Mouse (Mus musculus): ENCODE data around the gene Zfyve19. TPM values are rescaled to one million over a fixed set of nuclear protein-coding genes. Genes with fewer than 3 reads are reported as not detected.

Zfyve19 gene
- polyA plus RNA-seq, 1 experiment from 2014 or later = 52.7 TPM

- H3K27me3 ChIP-seq = no peaks in the 10 kb centered on the region
- H3K4me1 ChIP-seq = peaks cover 25% of the 10 kb centered on the region
- H3K4me3 ChIP-seq = no peak overlapping the region
- WGBS = 52% methylated on average over 1 of the region's 1 CpGs
- ATAC-seq (ENCODE audit: insufficient number of reproducible peaks, low FRiP score, low TSS enrichment, low read depth) = no peak
- H3K4me2 ChIP-seq = no peak overlapping the region
- no peak overlapping the region for H3K9ac ChIP-seq
- no peaks in the 10 kb centered on the region for H3K9me3 ChIP-seq
- H3K36me3 ChIP-seq = no peaks in the 10 kb centered on the region
- H3K27ac ChIP-seq = no peak overlapping the region
Observed at GRCm38 (mm10) chr2:119198049-119198448, 10.4 kb upstream of the Zfyve19 start.

- H3K36me3 ChIP-seq = no peaks in the 10 kb centered on the region
- H3K4me2 ChIP-seq = no peak overlapping the region
- ATAC-seq (ENCODE audit: insufficient number of reproducible peaks, low FRiP score, low TSS enrichment, low read depth) = no peak
- peaks cover 25% of the 10 kb centered on the region for H3K4me1 ChIP-seq
- no peaks in the 10 kb centered on the region for H3K9me3 ChIP-seq
- no peaks in the 10 kb centered on the region for H3K27me3 ChIP-seq
- 0 out of 2 replicates have a peak overlapping the region, but pooled peaks have one; percentile 19 for H3K27ac ChIP-seq
- no peak overlapping the region for H3K4me3 ChIP-seq
- 39% methylated on average over 3 of the region's 3 CpGs for WGBS
- H3K9ac ChIP-seq = no peak overlapping the region
Observed at GRCm38 (mm10) chr2:119198934-119199333, 9.5 kb upstream of the Zfyve19 start.

- Histone ChIP-seq H3K4me2 (no peak overlapping the region), H3K27ac (peak overlapping the region; percentile 57), H3K36me3 (no peaks in the 10 kb centered on the region), H3K9ac (no peak overlapping the region), H3K4me1 (peaks cover 17% of the 10 kb centered on the region), H3K4me3 (no peak overlapping the region), H3K9me3 (no peaks in the 10 kb centered on the region), H3K27me3 (no peaks in the 10 kb centered on the region)
- WGBS = 47% methylated on average over 5 of the region's 5 CpGs
- no peak for ATAC-seq (ENCODE audit: insufficient number of reproducible peaks, low FRiP score, low TSS enrichment, low read depth)
Observed at GRCm38 (mm10) chr2:119202914-119203453, 5.4 kb upstream of the Zfyve19 start.

GRCm38 (mm10) chr2:119203871-119204460, 4.5 kb upstream of the Zfyve19 start:
- H3K27me3 ChIP-seq = no peaks in the 10 kb centered on the region
- WGBS = 65% methylated on average over 4 of the region's 4 CpGs
- H3K27ac ChIP-seq = no peak overlapping the region

GRCm38 (mm10) chr2:119207961-119208343, 465 bp upstream of the Zfyve19 start:
- Histone ChIP-seq H3K9ac (peak overlapping the region; percentile 48), H3K36me3 (peaks cover 27% of the 10 kb centered on the region), H3K4me2 (peak overlapping the region; percentile 62), H3K27me3 (no peaks in the 10 kb centered on the region), H3K27ac (peak overlapping the region; percentile 93), H3K9me3 (no peaks in the 10 kb centered on the region), H3K4me3 (peak overlapping the region; percentile 81), H3K4me1 (peaks cover 12% of the 10 kb centered on the region)
- WGBS = 18% methylated on average over 6 of the region's 6 CpGs
- ATAC-seq (ENCODE audit: insufficient number of reproducible peaks, low FRiP score, low TSS enrichment, low read depth) = no peak

More at GRCm38 (mm10) chr2:119203871-119204460, 4.5 kb upstream of the Zfyve19 start:
- H3K9me3 ChIP-seq = no peaks in the 10 kb centered on the region
- H3K36me3 ChIP-seq = no peaks in the 10 kb centered on the region
- no peak for ATAC-seq (ENCODE audit: insufficient number of reproducible peaks, low FRiP score, low TSS enrichment, low read depth)
- H3K4me2 ChIP-seq = no peak overlapping the region
- H3K4me1 ChIP-seq = peaks cover 10% of the 10 kb centered on the region
- H3K9ac ChIP-seq = no peak overlapping the region
- no peak overlapping the region for H3K4me3 ChIP-seq

DNA sequence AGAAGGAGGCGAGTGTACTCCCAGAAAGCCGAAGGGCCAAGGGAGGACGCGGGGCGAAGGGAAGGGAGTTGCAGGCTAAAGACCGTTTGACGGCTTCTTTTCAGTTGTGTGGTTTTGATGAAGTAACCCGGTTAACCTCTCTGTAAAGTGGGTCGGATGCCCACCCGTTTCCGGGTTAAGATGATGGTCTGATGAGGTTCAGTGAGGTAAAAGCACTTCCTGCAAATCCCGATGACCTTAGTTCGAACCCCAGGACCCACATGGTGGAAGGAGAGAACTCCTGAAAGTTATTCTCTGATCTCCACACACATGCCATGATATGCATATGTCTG, 725 bp downstream of the Zfyve19 start:
- under 1% methylated on average over 13 of the region's 13 CpGs for WGBS
- H3K4me1 ChIP-seq = peaks cover 12% of the 10 kb centered on the region
- H3K27me3 ChIP-seq = no peaks in the 10 kb centered on the region
- H3K27ac ChIP-seq = peak overlapping the region; percentile 63; the same call in 1 of the 2 replicates
- peak overlapping the region; percentile 76 for H3K9ac ChIP-seq
- peak overlapping the region; percentile 62 for H3K4me2 ChIP-seq
- no peaks in the 10 kb centered on the region for H3K9me3 ChIP-seq
- H3K36me3 ChIP-seq = peaks cover 34% of the 10 kb centered on the region
- no peak for ATAC-seq (ENCODE audit: insufficient number of reproducible peaks, low FRiP score, low TSS enrichment, low read depth)
- peak overlapping the region; percentile 81 for H3K4me3 ChIP-seq

DNA sequence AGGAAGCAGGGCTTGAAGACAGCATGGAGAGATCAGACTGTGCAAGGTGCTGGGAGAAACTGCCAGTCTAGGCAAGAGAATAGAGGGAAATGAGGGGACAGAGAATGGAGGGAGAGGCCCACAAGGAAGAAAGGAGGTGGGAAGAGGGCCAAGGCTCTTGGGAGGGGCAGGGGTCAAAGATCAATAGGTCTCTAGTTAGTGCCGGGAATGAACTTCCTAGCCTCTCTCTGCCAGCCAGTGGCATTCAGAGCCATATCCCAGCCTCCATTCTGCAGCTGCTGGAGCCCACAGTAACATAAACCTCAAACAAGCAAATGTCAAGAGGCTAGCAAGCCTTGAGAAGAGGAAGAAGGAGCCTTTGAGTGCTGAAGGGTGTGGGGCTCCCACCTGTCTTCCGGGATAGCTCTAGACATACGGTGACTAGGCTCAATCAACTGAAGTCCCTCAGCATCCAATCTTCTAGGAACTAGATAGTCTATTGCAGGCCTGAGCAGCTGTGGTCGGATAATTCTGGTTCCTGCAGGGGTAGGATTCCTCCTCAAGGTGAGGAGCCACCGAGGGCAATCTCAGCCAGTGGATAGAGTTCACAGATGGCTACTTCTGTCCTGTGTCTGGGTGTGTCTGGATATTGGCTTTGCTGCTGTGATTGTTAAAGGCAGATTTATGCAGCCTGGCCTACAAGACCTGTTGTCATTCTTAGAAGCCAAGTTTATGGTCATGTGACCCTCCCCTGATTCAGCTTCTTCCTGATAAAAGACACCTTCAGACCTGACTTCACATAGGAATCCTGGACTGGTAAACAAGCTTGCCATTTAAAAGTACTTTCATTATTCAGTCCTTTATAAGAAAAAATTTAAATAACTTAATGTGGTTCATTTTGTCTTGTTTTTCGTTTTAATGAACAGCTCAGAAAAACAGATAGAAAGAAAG, 21.6 kb downstream of the Zfyve19 start, which contains the start of gene Ppp1r14d:
Gene Ppp1r14d, minus strand, starts transcription at position 132 of the 930 bp plus-strand sequence.
- H3K27ac ChIP-seq = no peak within 1 kb of the TSS
- H3K9ac ChIP-seq = no peak within 1 kb of the TSS
- no peak within 1 kb of the TSS for H3K4me2 ChIP-seq
- no peaks in the 10 kb centered on the region for H3K4me1 ChIP-seq
- H3K36me3 ChIP-seq = no peaks in the 10 kb centered on the region
- H3K4me3 ChIP-seq = no peak within 1 kb of the TSS
- H3K27me3 ChIP-seq = peaks cover 15% of the 10 kb centered on the region
- no peak for ATAC-seq (ENCODE audit: insufficient number of reproducible peaks, low FRiP score, low TSS enrichment, low read depth)
- H3K9me3 ChIP-seq = no peaks in the 10 kb centered on the region
- WGBS = 56% methylated on average over 6 of the region's 6 CpGs

GRCm38 (mm10) chr2:119236682-119237209, 28.3 kb downstream of the Zfyve19 start:
- no peak for ATAC-seq (ENCODE audit: insufficient number of reproducible peaks, low FRiP score, low TSS enrichment, low read depth)
- no peaks in the 10 kb centered on the region for H3K9me3 ChIP-seq
- no peaks in the 10 kb centered on the region for H3K36me3 ChIP-seq
- peak overlapping the region; percentile 89 for H3K4me2 ChIP-seq
- H3K9ac ChIP-seq = 0 out of 2 replicates have a peak overlapping the region, but pooled peaks have one; percentile 8
- peak overlapping the region; percentile 51 for H3K4me3 ChIP-seq
- peaks cover 68% of the 10 kb centered on the region for H3K27me3 ChIP-seq
- 9% methylated on average over 25 of the region's 25 CpGs for WGBS
- H3K4me1 ChIP-seq = peaks cover 12% of the 10 kb centered on the region
- H3K27ac ChIP-seq = peak overlapping the region; percentile 70

GRCm38 (mm10) chr2:119237210-119237870, 28.9 kb downstream of the Zfyve19 start, which contains the start of gene Spint1:
Gene Spint1 (plus strand): TSS chr2:119237362.
- Histone ChIP-seq H3K4me1 (peaks cover 12% of the 10 kb centered on the region), H3K36me3 (no peaks in the 10 kb centered on the region), H3K9me3 (no peaks in the 10 kb centered on the region), H3K4me3 (peak within 1 kb of the TSS; percentile 51), H3K27me3 (peaks cover 68% of the 10 kb centered on the region), H3K9ac (0 out of 2 replicates have a peak within 1 kb of the TSS, but pooled peaks have one; percentile 8), H3K27ac (peak within 1 kb of the TSS; percentile 70), H3K4me2 (peak within 1 kb of the TSS; percentile 89)
- under 1% methylated on average over 73 of the region's 73 CpGs for WGBS
- ATAC-seq (ENCODE audit: insufficient number of reproducible peaks, low FRiP score, low TSS enrichment, low read depth) = 0 out of 2 replicates have a peak, but pooled peaks have one; percentile 44

- Histone ChIP-seq H3K36me3 (no peaks in the 10 kb centered on the region), H3K27me3 (peaks cover 68% of the 10 kb centered on the region), H3K4me3 (peak overlapping the region; percentile 51), H3K4me1 (peaks cover 12% of the 10 kb centered on the region), H3K9me3 (no peaks in the 10 kb centered on the region), H3K27ac (peak overlapping the region; percentile 70; the same call in 1 of the 2 replicates), H3K4me2 (peak overlapping the region; percentile 89), H3K9ac (0 out of 2 replicates have a peak overlapping the region, but pooled peaks have one; percentile 8)
- no peak for ATAC-seq (ENCODE audit: insufficient number of reproducible peaks, low FRiP score, low TSS enrichment, low read depth)
- WGBS = 2% methylated on average over 31 of the region's 31 CpGs
Observed at GRCm38 (mm10) chr2:119237871-119238220, 29.4 kb downstream of the Zfyve19 start.

DNA sequence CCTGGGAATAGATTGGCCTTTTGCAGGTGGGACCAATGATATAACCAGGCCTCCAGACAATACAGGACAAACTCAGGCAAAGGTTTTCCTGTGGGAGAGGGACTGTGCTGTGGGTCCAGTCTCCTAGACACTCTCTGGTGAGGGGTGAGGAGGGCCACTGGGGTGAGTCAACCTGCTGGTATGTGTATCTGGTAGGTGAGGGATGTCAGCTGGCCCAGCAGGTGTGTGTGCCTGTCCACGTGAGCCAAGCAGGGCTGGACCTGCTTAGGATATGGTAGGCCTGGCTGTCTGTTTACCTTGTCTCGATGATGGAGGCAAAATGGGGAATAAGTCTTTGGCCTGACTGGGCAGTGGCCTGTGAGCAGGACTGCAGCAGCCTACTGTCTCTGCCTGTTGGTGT, 30.3 kb downstream of the Zfyve19 start:
- no peak overlapping the region for H3K27ac ChIP-seq
- ATAC-seq (ENCODE audit: insufficient number of reproducible peaks, low FRiP score, low TSS enrichment, low read depth) = no peak
- no peak overlapping the region for H3K9ac ChIP-seq
- peak overlapping the region; percentile 51; the same call in 1 of the 2 replicates for H3K4me3 ChIP-seq
- peaks cover 12% of the 10 kb centered on the region for H3K4me1 ChIP-seq
- WGBS = 74% methylated on average over 2 of the region's 2 CpGs
- H3K27me3 ChIP-seq = peaks cover 66% of the 10 kb centered on the region
- H3K36me3 ChIP-seq = no peaks in the 10 kb centered on the region
- no peaks in the 10 kb centered on the region for H3K9me3 ChIP-seq
- peak overlapping the region; percentile 89; the same call in 1 of the 2 replicates for H3K4me2 ChIP-seq
